Mouse (Mus musculus): ENCODE measurements at regions not wholly inside any gene's neighbourhood (a gene's known extent, or its start where the extent isn't known, plus 50 kb on each side); places are given as distances from the start of the nearest gene placed in this dataset.
A peak's percentile ranks its signal among the peaks of the same experiment; 100 is the strongest.
"Not testable (repeated sequence)": the region's sequence is repeated elsewhere in the genome, so short reads cannot be mapped to it uniquely, and the experiment has no call there.

- no peak for DNase-seq
Observed at GRCm38 (mm10) chr14:120755389-120755788, 155.6 kb upstream of the Ipo5 start.

- DNase-seq: no peak
Observed at GRCm38 (mm10) chr14:120758200-120758830, 152.7 kb upstream of the Ipo5 start.

- DNase-seq: peak; percentile 83
Observed at GRCm38 (mm10) chr14:120762168-120762567, 148.9 kb upstream of the Ipo5 start.

GRCm38 (mm10) chr14:120762733-120763132 is 148.3 kb upstream of the Ipo5 start:
- peak; percentile 42 for DNase-seq

- DNase-seq: no peak
Observed at GRCm38 (mm10) chr14:120763796-120764195, 147.2 kb upstream of the Ipo5 start.

GRCm38 (mm10) chr14:120764386-120764785 is 146.6 kb upstream of the Ipo5 start:
- no peak for DNase-seq

GRCm38 (mm10) chr14:120766451-120766850 is 144.6 kb upstream of the Ipo5 start:
- DNase-seq: no peak

- DNase-seq: no peak
Observed at GRCm38 (mm10) chr14:120770579-120770978, 140.4 kb upstream of the Ipo5 start.

GRCm38 (mm10) chr14:120773001-120773400 is 138.0 kb upstream of the Ipo5 start:
- not testable (repeated sequence) for DNase-seq

- DNase-seq: peak; percentile 27
Observed at GRCm38 (mm10) chr14:120791828-120792554, 119.0 kb upstream of the Ipo5 start.

- DNase-seq: no peak
Observed at GRCm38 (mm10) chr14:120797916-120798490, 113.0 kb upstream of the Ipo5 start.

- DNase-seq: no peak
Observed at GRCm38 (mm10) chr14:120803191-120803590, 107.8 kb upstream of the Ipo5 start.

- no peak for DNase-seq
Observed at GRCm38 (mm10) chr14:120803739-120804138, 107.3 kb upstream of the Ipo5 start.

GRCm38 (mm10) chr14:120804183-120804848 is 106.7 kb upstream of the Ipo5 start:
- no peak for DNase-seq

GRCm38 (mm10) chr14:120805137-120805536 is 105.9 kb upstream of the Ipo5 start:
- peak; percentile 10 for DNase-seq

GRCm38 (mm10) chr14:120805816-120806552 is 105.0 kb upstream of the Ipo5 start:
- DNase-seq: not testable (repeated sequence)

- DNase-seq: no peak
Observed at GRCm38 (mm10) chr14:120806553-120806893, 104.5 kb upstream of the Ipo5 start.

GRCm38 (mm10) chr14:120809321-120809720 is 101.7 kb upstream of the Ipo5 start:
- DNase-seq: no peak

- no peak for DNase-seq
Observed at GRCm38 (mm10) chr14:120813938-120814337, 97.1 kb upstream of the Ipo5 start.

- DNase-seq: peak; percentile 62
Observed at GRCm38 (mm10) chr14:120815126-120815525, 95.9 kb upstream of the Ipo5 start.

GRCm38 (mm10) chr14:120816529-120816928 is 94.5 kb upstream of the Ipo5 start:
- DNase-seq: no peak

GRCm38 (mm10) chr14:120826187-120826586 is 84.8 kb upstream of the Ipo5 start:
- no peak for DNase-seq

All from adrenal gland, adult 2 months (tissue).